Mouse (Mus musculus) T-helper 2 cell (primary cell): ENCODE data around the gene Palm3.
"Not testable (repeated sequence)": the region's sequence is repeated elsewhere in the genome, so short reads cannot be mapped to it uniquely, and the experiment has no call there.

Experiments used
- in situ Hi-C: fragments of 300-600 bp; cut with MboI, MseI; formaldehyde crosslinking; loops from one replicate; pipeline ENCODE4 v1.15.1; 2025; ENCODE audit warnings: high pct_unique_total_duplicates

The Palm3 gene

GRCm38 (mm10) chr8:84021096-84021495 is at the start of gene Palm3:
TSS of gene Palm3 (plus strand) at chr8:84021471.
- in situ Hi-C loops = no loop called here

GRCm38 (mm10) chr8:83971661-83972060 is 49.6 kb upstream of the Palm3 start:
- in situ Hi-C loops = no loop called here

- in situ Hi-C loops = no loop called here
Observed at GRCm38 (mm10) chr8:83972150-83973120, 48.8 kb upstream of the Palm3 start, which contains the start of gene Prkaca. TSS of gene Prkaca (plus strand) at chr8:83972993.

- in situ Hi-C loops = no loop called here
Observed at GRCm38 (mm10) chr8:83973161-83974031, 47.9 kb upstream of the Palm3 start.

- in situ Hi-C loops = no loop called here
Observed at GRCm38 (mm10) chr8:83974521-83974920, 46.8 kb upstream of the Palm3 start.

- in situ Hi-C loops = no loop called here
Observed at GRCm38 (mm10) chr8:83976101-83976630, 45.1 kb upstream of the Palm3 start.

GRCm38 (mm10) chr8:83976779-83977350 is 44.4 kb upstream of the Palm3 start:
- in situ Hi-C loops = no loop called here

- in situ Hi-C loops = no loop called here
Observed at GRCm38 (mm10) chr8:83977646-83978045, 43.6 kb upstream of the Palm3 start.

GRCm38 (mm10) chr8:83978200-83978599 is 43.1 kb upstream of the Palm3 start:
- in situ Hi-C loops = no loop called here

- in situ Hi-C loops = no loop called here
Observed at GRCm38 (mm10) chr8:83980250-83980649, 41.0 kb upstream of the Palm3 start.

- in situ Hi-C loops = no loop called here
Observed at GRCm38 (mm10) chr8:83980845-83981244, 40.4 kb upstream of the Palm3 start.

GRCm38 (mm10) chr8:83981533-83981932 is 39.7 kb upstream of the Palm3 start:
- in situ Hi-C loops = no loop called here

- in situ Hi-C loops = no loop called here
Observed at GRCm38 (mm10) chr8:83982449-83982848, 38.8 kb upstream of the Palm3 start.

- in situ Hi-C loops = not testable (repeated sequence)
Observed at GRCm38 (mm10) chr8:83983222-83983621, 38.0 kb upstream of the Palm3 start.

GRCm38 (mm10) chr8:83989243-83989642 is 32.0 kb upstream of the Palm3 start:
- in situ Hi-C loops = no loop called here

GRCm38 (mm10) chr8:83990170-83990569 is 31.1 kb upstream of the Palm3 start:
- in situ Hi-C loops = no loop called here

- in situ Hi-C loops = no loop called here
Observed at GRCm38 (mm10) chr8:83992488-83992887, 28.8 kb upstream of the Palm3 start.

GRCm38 (mm10) chr8:83994030-83994429 is 27.2 kb upstream of the Palm3 start:
- in situ Hi-C loops = no loop called here

- in situ Hi-C loops = no loop called here
Observed at GRCm38 (mm10) chr8:83995973-83996372, 25.3 kb upstream of the Palm3 start.

- in situ Hi-C loops = no loop called here
Observed at GRCm38 (mm10) chr8:83996567-83997505, 24.4 kb upstream of the Palm3 start.
